Mouse (Mus musculus) ovary, postnatal 36 days (tissue): ENCODE results near the gene Pde3a.
"Not testable (repeated sequence)": the region's sequence is repeated elsewhere in the genome, so short reads cannot be mapped to it uniquely, and the experiment has no call there.

Experiments
- DNase-seq: peaks from one replicate; pipeline ENCODE4 v3.0.0; 2022; ENCODE audit warnings: low spot score, mixed read lengths

The Pde3a gene

GRCm38 (mm10) chr6:141267888-141268570, 19.0 kb downstream of the Pde3a start:
- DNase-seq, result no peak

DNA sequence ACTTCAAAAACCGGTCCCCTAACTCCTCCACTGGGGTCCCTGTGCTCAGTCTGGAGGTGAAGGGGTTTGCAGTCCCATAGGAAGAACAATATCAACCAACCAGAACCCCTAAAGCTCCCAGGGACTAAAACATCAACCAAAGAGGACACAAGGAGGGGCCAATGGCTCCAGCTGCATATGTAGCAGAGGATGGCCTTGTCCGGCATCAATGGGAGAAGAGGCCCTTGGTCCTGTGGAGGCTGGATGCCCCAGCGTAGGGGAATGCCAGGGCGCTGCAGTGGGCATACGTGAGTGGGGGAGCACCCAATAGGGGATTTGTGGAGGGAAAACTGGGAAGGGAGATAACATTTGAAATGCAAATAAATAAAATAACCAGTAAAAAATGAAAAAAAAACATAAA, 19.8 kb downstream of the Pde3a start:
- no peak for DNase-seq

GRCm38 (mm10) chr6:141271133-141271532, 22.1 kb downstream of the Pde3a start:
- DNase-seq, result no peak

GRCm38 (mm10) chr6:141271579-141271978, 22.5 kb downstream of the Pde3a start:
- DNase-seq, result no peak

DNA sequence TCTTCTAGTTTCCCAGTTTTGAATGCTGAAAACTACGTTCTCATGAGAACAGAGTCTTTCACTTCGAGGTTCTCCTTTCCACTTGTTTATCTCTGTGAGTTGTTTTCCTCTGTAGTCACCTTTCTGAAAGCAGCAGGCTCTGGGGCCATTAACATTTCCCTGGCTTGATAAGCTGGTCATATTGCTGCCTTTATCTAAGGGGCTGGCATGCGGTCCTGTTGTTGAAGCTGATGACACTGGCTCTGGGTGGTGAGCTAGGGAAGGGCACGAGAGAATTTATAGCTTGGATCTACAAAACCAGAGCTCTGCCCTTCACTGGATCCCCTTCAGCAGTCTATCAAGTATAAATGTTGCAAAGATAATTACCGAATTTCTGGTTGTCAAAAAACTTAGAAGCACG, 24.6 kb downstream of the Pde3a start:
- no peak for DNase-seq

- DNase-seq, result no peak
These were observed 32.6 kb downstream of the Pde3a start for GRCm38 (mm10) chr6:141281685-141282084.

DNA sequence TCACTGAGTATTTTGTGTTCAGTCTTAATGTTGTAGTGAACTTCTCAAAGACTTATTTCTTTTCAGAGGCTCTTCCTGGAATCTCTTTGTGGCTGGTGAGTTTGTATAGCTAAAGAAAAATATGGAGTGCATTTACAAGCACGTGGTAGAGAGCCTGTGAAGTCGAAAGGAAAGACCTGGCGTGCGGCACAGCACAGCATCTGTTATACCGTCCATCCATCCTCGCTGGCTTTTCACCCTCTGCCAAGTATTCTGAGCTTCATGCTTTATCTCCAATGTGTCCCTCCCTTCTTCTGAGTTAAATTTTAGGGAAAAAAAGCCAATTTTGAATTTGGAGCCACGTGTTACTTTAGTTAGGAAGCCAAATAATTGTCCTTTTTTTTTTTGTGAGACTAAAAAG, 33.7 kb downstream of the Pde3a start:
- DNase-seq, result no peak

GRCm38 (mm10) chr6:141291195-141291594, 42.1 kb downstream of the Pde3a start:
- no peak for DNase-seq

- no peak for DNase-seq
These were observed 43.9 kb downstream of the Pde3a start for GRCm38 (mm10) chr6:141292826-141293459.

- no peak for DNase-seq
These were observed 44.4 kb downstream of the Pde3a start for GRCm38 (mm10) chr6:141293460-141293853.

DNA sequence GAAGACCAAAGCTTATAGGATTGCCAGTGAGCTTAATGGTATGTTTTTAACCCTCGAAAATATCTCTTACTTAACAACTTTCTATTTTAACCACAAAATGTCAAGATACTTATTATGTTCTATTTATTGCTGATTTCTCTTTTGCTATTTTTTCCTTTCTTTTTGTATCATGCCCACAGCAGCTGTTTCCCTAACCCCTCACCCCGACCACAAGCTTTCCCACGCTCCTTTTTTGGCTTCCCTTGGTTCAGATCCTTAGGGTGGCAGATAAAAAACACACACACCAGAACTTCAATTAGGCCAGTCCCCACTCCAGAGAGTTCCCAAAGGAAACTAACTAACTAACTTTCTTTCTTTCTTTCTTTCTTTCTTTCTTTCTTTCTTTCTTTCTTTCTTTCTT, 46.2 kb downstream of the Pde3a start:
- no peak for DNase-seq

GRCm38 (mm10) chr6:141301750-141302748, 53.0 kb downstream of the Pde3a start:
- no peak for DNase-seq

DNA sequence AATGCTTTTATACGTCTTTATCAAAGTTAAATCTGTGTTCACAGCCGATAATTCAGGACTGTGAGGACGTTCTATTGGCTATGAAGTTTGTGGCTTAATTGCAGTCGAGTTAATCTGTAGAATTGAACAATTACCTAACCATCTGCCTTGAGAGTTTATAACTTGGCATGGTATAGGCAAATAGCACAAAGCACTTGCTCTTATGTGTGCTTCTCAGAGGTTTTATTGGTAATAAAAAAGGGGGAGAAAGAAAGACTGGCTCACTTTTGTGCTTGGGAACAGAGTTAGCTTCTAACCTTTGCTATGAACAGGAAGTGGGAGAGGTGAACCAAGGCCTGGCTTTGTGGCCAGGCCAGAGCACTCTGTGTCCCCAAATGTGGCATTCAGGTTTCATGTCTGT, 53.8 kb downstream of the Pde3a start:
- no peak for DNase-seq

GRCm38 (mm10) chr6:141307326-141307725, 58.3 kb downstream of the Pde3a start:
- no peak for DNase-seq

- DNase-seq, result no peak
These were observed 59.4 kb downstream of the Pde3a start for GRCm38 (mm10) chr6:141308451-141308850.

GRCm38 (mm10) chr6:141309872-141310271, 60.8 kb downstream of the Pde3a start:
- no peak for DNase-seq

GRCm38 (mm10) chr6:141310351-141310750, 61.3 kb downstream of the Pde3a start:
- DNase-seq, result no peak

- DNase-seq, result no peak
These were observed 62.5 kb downstream of the Pde3a start for GRCm38 (mm10) chr6:141311615-141312014.

- DNase-seq, result no peak
These were observed 64.0 kb downstream of the Pde3a start for GRCm38 (mm10) chr6:141313112-141313511.

DNA sequence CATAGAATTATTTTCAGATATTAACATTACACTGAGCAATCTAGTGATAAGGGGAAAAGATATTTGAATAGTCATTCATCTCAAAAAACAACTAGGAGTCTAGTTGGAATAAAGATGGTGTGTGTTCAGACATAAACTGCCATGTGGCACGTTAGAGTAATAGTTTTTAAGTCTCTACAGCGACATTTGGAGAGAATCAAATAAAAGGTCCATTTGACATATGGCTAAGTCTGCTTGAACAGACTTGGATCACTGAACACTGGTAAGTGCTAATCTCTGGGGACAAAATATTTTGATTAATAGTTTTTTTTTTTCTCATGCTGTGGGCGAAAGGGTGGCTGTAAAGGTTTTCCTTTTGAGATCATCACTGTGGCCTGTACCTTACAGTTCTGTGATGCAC, 69.4 kb downstream of the Pde3a start:
- no peak for DNase-seq

DNA sequence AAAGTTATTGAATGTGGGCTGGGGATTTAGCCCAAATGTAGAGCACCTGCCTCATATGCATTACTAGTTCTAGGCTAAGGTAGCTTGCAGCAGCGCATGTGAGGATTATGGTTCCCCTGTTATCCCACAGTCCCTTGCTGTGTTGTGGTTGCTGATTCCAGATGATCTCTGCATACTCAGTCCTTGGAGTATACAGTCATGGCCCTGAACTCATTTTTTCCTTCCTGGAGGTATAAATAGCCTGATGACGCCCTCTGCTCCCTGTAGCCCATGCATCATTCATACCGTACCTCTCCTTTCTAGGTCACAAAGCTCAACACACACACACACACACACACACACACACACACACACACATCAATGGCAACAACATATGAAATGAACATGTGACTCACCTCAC, 72.2 kb downstream of the Pde3a start:
- DNase-seq, result no peak

GRCm38 (mm10) chr6:141322961-141323360, 73.9 kb downstream of the Pde3a start:
- no peak for DNase-seq

GRCm38 (mm10) chr6:141327134-141327533, 78.1 kb downstream of the Pde3a start:
- DNase-seq, result not testable (repeated sequence)
